Mouse (Mus musculus): ENCODE measurements around the gene Lmo4. TPM values are rescaled to one million over a fixed set of nuclear protein-coding genes. Genes with fewer than 3 reads are reported as not detected.

Lmo4 gene
- total and polyA plus RNA-seq, 3 experiments: 46.3 to 64.0 (median 57.6) TPM

DNA sequence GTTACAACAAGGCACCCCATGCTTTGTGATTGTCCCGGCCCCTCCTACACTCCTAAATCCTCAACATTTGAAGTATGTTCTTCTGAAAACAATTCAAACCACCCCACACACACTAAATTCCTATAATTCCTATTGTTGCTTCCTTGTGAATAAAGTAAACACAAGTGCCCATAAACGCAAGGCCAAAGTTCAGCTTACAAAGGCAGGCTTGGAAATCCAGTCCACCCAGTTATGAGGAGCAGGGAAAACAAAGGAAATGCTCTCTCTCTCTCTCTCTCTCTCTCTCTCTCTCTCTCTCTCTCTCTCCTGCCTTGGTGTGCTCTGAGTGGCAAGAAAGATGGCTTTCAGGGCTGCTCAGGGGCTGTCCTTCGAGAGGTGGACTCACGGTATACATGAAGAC, 61.0 kb downstream of the Lmo4 start:
- H3K4me3 ChIP-seq (replicated peaks in 1 of 3; ENCODE audit: low read depth in 2 of 3, low read length in 2 of 3, poor library complexity in 1 of 3): no peak overlapping the region
- dilution Hi-C loops (cut with MboI; ENCODE audit: extremely low pct_ligation_motif_present, extremely low pct_unique_long_range_greater_than_20kb, low sequenced_read_pairs) (no loop called here), in situ Hi-C loops (cut with MboI; ENCODE audit: low pct_ligation_motif_present, low pct_unique_long_range_greater_than_20kb, low sequenced_read_pairs) (no loop called here)

DNA sequence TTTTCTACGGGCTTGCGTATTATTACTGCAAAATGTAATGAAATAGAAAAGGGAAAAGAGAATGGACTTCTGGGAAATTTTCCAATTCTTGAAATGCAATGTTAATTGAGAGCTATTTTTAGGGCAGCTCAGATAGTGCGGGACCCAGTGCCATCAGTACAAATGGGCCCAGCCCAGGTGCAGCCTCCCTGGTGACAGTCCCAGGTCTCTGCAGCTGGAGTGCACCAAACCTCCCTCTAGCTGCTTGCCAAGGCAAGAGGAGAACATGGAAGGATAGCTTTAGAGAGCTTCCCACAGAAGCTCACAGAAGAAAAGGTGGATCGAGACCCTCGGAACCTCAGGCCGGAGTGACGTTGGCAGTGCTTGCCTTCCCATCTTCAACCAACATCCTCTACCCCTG, 62.1 kb downstream of the Lmo4 start:
- H3K9ac ChIP-seq (ENCODE audit: insufficient read depth, low read depth): no peak overlapping the region
- no peaks in the 10 kb centered on the region for H3K9me3 ChIP-seq (replicated peaks; ENCODE audit: low read length)
- no peaks in the 10 kb centered on the region for H3K36me3 ChIP-seq (replicated peaks in 1 of 2; ENCODE audit: control insufficient read depth in 1 of 2, insufficient read depth in 1 of 2, low read length in 1 of 2)
- in situ Hi-C loops (cut with MboI; ENCODE audit: low pct_ligation_motif_present, low pct_unique_long_range_greater_than_20kb, low sequenced_read_pairs) (no loop called here), dilution Hi-C loops (cut with MboI; ENCODE audit: extremely low pct_ligation_motif_present, extremely low pct_unique_long_range_greater_than_20kb, low sequenced_read_pairs) (no loop called here)
- no peak overlapping the region for H3K4me3 ChIP-seq (replicated peaks in 1 of 3; ENCODE audit: low read depth in 2 of 3, low read length in 2 of 3, poor library complexity in 1 of 3)
- peaks cover 6 to 22% of the 10 kb centered on the region in 2 experiments; a peak in 3 of 4 replicates for H3K4me1 ChIP-seq (ENCODE audit: control insufficient read depth in 1 of 2, insufficient read depth in 2 of 2)
- H3K27ac ChIP-seq (ENCODE audit: insufficient read depth, low read depth): no peak overlapping the region
- no peak for DNase-seq (ENCODE audit: extremely low read depth)
- H3K27me3 ChIP-seq (replicated peaks): no peaks in the 10 kb centered on the region
- TF ChIP-seq ZC3H11A (IDR thresholded peaks at IDR 0.05; ENCODE audit: low read depth, low read length) (no peak), KAT2A (IDR thresholded peaks at IDR 0.05; ENCODE audit: insufficient replicate concordance, low read length) (no peak), NELFE (IDR thresholded peaks at IDR 0.05; ENCODE audit: low read depth, low read length) (no peak), USF2 (conservative IDR thresholded peaks at IDR 0.05; ENCODE audit: low read depth, low read length) (no peak), ZKSCAN1 (IDR thresholded peaks at IDR 0.05; ENCODE audit: borderline replicate concordance, low read depth, low read length) (no peak), MEF2A (IDR thresholded peaks at IDR 0.05; ENCODE audit: borderline replicate concordance, low read depth, low read length) (no peak), MYC (IDR thresholded peaks at IDR 0.05; ENCODE audit: low read depth, low read length) (no peak), PAX5 (IDR thresholded peaks at IDR 0.05; ENCODE audit: low read length) (no peak), MXI1 (IDR thresholded peaks at IDR 0.05; ENCODE audit: low read depth, low read length) (no peak), POLR2AphosphoS2 (IDR thresholded peaks at IDR 0.05; ENCODE audit: low read depth, low read length) (no peak)
- no peak overlapping the region for H3K4me2 ChIP-seq (ENCODE audit: insufficient read depth, low read depth, poor library complexity, severe bottlenecking)
- no peaks in the 10 kb centered on the region for H3K79me2 ChIP-seq (replicated peaks; ENCODE audit: control insufficient read depth, extremely low read depth, insufficient read depth, poor library complexity, severe bottlenecking)

More for the DNA sequence above, 61.0 kb downstream of the Lmo4 start:
- H3K79me2 ChIP-seq (replicated peaks; ENCODE audit: control insufficient read depth, extremely low read depth, insufficient read depth, poor library complexity, severe bottlenecking): no peaks in the 10 kb centered on the region
- H3K36me3 ChIP-seq (replicated peaks in 1 of 2; ENCODE audit: control insufficient read depth in 1 of 2, insufficient read depth in 1 of 2, low read length in 1 of 2): no peaks in the 10 kb centered on the region
- H3K4me1 ChIP-seq (ENCODE audit: control insufficient read depth in 1 of 2, insufficient read depth in 2 of 2): peaks cover 2 to 22% of the 10 kb centered on the region in 2 experiments; a peak in 3 of 4 replicates
- DNase-seq (ENCODE audit: extremely low read depth): no peak
- H3K9ac ChIP-seq (ENCODE audit: insufficient read depth, low read depth): no peak overlapping the region
- TF ChIP-seq BHLHE40 (IDR thresholded peaks at IDR 0.05; ENCODE audit: low read depth, low read length): no peak
- no peak for TF ChIP-seq KAT2A (IDR thresholded peaks at IDR 0.05; ENCODE audit: insufficient replicate concordance, low read length)
- TF ChIP-seq MEF2A (IDR thresholded peaks at IDR 0.05; ENCODE audit: borderline replicate concordance, low read depth, low read length): no peak
- no peaks in the 10 kb centered on the region for H3K9me3 ChIP-seq (replicated peaks; ENCODE audit: low read length)
- H3K27me3 ChIP-seq (replicated peaks): no peaks in the 10 kb centered on the region
- no peak overlapping the region for H3K27ac ChIP-seq (ENCODE audit: insufficient read depth, low read depth)
- no peak overlapping the region for H3K4me2 ChIP-seq (ENCODE audit: insufficient read depth, low read depth, poor library complexity, severe bottlenecking)

DNA sequence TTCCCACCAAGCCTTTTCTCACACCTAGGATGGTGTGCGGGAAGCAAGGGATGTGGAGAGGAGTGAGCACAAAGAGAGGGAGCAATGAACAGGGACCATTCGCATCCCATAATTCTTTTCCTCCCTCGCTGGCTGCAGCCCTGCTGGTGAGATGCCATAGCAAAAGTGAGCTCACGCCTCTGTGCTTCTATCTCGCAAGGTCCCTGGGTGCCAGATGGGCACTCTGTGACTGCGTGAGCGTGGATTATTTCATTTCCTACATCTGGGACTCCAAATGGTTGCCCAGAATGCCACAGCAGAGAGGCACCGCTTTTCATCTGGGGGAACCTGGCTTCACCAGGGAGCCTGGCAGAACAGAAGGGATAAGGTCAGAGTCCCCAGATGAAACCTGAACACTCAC, 63.2 kb downstream of the Lmo4 start:
- in situ Hi-C loops (cut with MboI; ENCODE audit: low pct_ligation_motif_present, low pct_unique_long_range_greater_than_20kb, low sequenced_read_pairs): no loop called here
- DNase-seq (ENCODE audit: extremely low read depth): no peak
- dilution Hi-C loops (cut with MboI; ENCODE audit: extremely low pct_ligation_motif_present, extremely low pct_unique_long_range_greater_than_20kb, low sequenced_read_pairs): no loop called here
- no peak overlapping the region for H3K9ac ChIP-seq (ENCODE audit: insufficient read depth, low read depth)
- H3K4me3 ChIP-seq (replicated peaks in 1 of 3; ENCODE audit: low read depth in 2 of 3, low read length in 2 of 3, poor library complexity in 1 of 3): no peak overlapping the region
- H3K4me1 ChIP-seq (ENCODE audit: control insufficient read depth in 1 of 2, insufficient read depth in 2 of 2): peaks cover 11 to 28% of the 10 kb centered on the region in 2 experiments
- no peak for TF ChIP-seq MAFK (IDR thresholded peaks at IDR 0.05; ENCODE audit: insufficient replicate concordance, low read length)
- no peak overlapping the region for H3K4me2 ChIP-seq (ENCODE audit: insufficient read depth, low read depth, poor library complexity, severe bottlenecking)
- H3K79me2 ChIP-seq (replicated peaks; ENCODE audit: control insufficient read depth, extremely low read depth, insufficient read depth, poor library complexity, severe bottlenecking): no peaks in the 10 kb centered on the region
- no peaks in the 10 kb centered on the region for H3K36me3 ChIP-seq (replicated peaks in 1 of 2; ENCODE audit: control insufficient read depth in 1 of 2, insufficient read depth in 1 of 2, low read length in 1 of 2)
- H3K27ac ChIP-seq (ENCODE audit: insufficient read depth, low read depth): no peak overlapping the region
- no peaks in the 10 kb centered on the region for H3K9me3 ChIP-seq (replicated peaks; ENCODE audit: low read length)
- no peaks in the 10 kb centered on the region for H3K27me3 ChIP-seq (replicated peaks)

All from CH12.LX (cell line).